Mouse (Mus musculus) G1E (cell line): ENCODE results near the gene Foxo1. TPM values are rescaled to one million over a fixed set of nuclear protein-coding genes. Genes with fewer than 3 reads are reported as not detected.

Experiments used
- ATAC-seq: 2 replicates; pipeline ENCODE4 v1.8.0; 2016; ENCODE audit warnings: mild to moderate bottlenecking; ENCODE audit not compliant: insufficient number of reproducible peaks, poor library complexity, low FRiP score, severe bottlenecking; ENCODE audit errors: extremely low read depth
- DNase-seq: peaks from one replicate; pipeline ENCODE4 v3.0.0; 2012; ENCODE audit warnings: low spot score
- H3K27me3 ChIP-seq: 2 replicates; pipeline ENCODE4 v1.6.1; 2012; ENCODE audit warnings: mild to moderate bottlenecking, low read length, inconsistent platforms; ENCODE audit not compliant: insufficient read depth
- H3K36me3 ChIP-seq: replicated peaks from 2 replicates; pipeline ENCODE3; 2012; ENCODE audit warnings: mild to moderate bottlenecking, inconsistent platforms
- H3K4me1 ChIP-seq: 2 replicates; pipeline ENCODE4 v1.6.1; 2012; ENCODE audit warnings: low read depth, low read length, inconsistent platforms, mixed read lengths; ENCODE audit not compliant: insufficient read depth
- H3K4me3 ChIP-seq: 2 replicates; pipeline ENCODE4 v1.5.1; 2012; ENCODE audit warnings: low read depth, mild to moderate bottlenecking, inconsistent platforms, low read length, moderate library complexity, mixed read lengths
- H3K9me3 ChIP-seq: replicated peaks from 2 replicates; pipeline ENCODE4 v1.6.1; 2012; ENCODE audit warnings: inconsistent platforms
- CTCF ChIP-seq: IDR thresholded peaks from 2 replicates; pipeline ENCODE4 v1.5.1; 2012; ENCODE audit warnings: low read depth, low read length, inconsistent platforms, mixed read lengths
- GATA1 ChIP-seq: IDR thresholded peaks from 2 replicates; pipeline ENCODE4 v1.6.1; 2012; ENCODE audit warnings: borderline replicate concordance, low read length, inconsistent platforms, mixed read lengths
- GATA2 ChIP-seq: IDR thresholded peaks from 2 replicates; pipeline ENCODE4 v1.6.1; 2012; ENCODE audit warnings: low read depth, low read length, inconsistent platforms, borderline replicate concordance
- POLR2AphosphoS5 ChIP-seq: IDR thresholded peaks from 2 replicates; pipeline ENCODE4 v1.6.1; 2012; ENCODE audit warnings: low read depth, low read length, inconsistent platforms; ENCODE audit not compliant: insufficient replicate concordance
- TAL1 ChIP-seq: conservative IDR thresholded peaks from 2 replicates; pipeline ENCODE4 v1.6.1; 2012; ENCODE audit warnings: low read depth, low read length, inconsistent platforms, mixed read lengths
- polyA plus RNA-seq: library from polyadenylated mRNA; stranded (reverse); fragments of >175 nt; gene quantifications from 2 replicates; pipeline ENCODE4 v1.2.3, GENCODE M21; 2012
- total RNA-seq, 2 experiments: library from RNA; stranded (forward) in 1 of 2; stranded (reverse) in 1 of 2; fragments of 200-1000 nt in 1 of 2; fragments of >200 nt in 1 of 2; fragmentation: Nextera tagmentation in 1 of 2; gene quantifications; 2 replicates each; pipeline ENCODE4 v1.2.3; 2014 to 2017

Gene Foxo1
- total and polyA plus RNA-seq, 3 experiments, result 0.11 TPM; not detected in 2

DNA sequence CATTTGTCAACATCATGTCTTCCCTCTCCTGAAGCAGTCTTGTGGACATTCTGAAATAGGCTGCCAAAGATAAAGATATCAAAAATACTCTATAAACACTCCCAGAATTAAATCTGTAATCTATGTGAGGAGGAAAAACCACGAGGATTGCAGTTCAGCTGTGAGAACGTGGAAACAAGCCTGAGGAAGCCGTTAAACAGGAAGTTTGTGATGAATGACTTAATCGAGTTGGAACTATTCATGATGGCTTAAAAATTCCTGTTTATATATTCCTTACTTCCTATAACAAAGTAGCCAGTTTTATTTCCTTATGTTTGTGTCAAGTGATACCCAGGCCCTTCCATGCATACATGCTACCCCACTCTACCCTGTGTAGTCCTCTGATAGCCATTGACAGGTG is 70.6 kb downstream of the Foxo1 start:
- no peak overlapping the region for H3K4me3 ChIP-seq
- ATAC-seq, result no peak
- TF ChIP-seq CTCF (no peak), POLR2AphosphoS5 (no peak), GATA2 (no peak), TAL1 (no peak), GATA1 (no peak)
- no peaks in the 10 kb centered on the region for H3K36me3 ChIP-seq
- peaks cover 54% of the 10 kb centered on the region for H3K9me3 ChIP-seq
- no peak for DNase-seq
- H3K4me1 ChIP-seq, result no peaks in the 10 kb centered on the region
- no peaks in the 10 kb centered on the region for H3K27me3 ChIP-seq

DNA sequence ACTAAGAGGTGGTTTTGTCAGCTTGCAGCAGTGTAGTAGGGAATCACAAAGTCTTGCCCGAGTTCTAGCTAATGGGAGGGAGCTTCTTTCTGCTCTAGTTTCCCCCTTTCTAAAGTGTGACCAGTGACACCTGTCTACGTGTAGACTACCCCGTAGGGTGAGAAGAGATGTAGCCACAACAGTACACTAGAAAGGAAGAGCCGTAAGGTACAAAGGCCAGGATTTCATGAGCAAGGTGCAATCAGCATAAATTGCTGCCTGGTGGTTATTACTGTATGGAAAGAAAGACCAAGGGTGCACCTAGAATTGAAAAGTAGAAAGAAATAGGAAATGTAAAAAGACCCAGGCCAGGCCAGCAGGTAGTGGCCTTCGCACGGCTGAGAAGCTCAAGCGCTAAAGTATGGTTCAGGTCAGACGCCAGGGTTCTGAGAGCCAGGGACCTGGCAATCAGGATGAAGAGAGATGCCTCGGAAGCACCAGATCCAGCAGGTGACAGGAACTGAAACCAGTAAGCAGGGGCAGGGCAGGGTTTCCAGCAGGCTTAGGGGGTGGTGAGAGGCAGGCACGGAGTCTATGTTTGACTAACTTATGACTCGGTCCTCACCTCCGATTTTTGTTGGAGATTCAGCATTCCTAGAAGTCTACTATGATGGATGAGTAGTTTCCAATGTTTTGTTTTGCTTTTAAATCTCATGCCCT is 72.3 kb downstream of the Foxo1 start:
- DNase-seq (no peak), ATAC-seq (no peak)
- Histone ChIP-seq H3K36me3 (no peaks in the 10 kb centered on the region), H3K4me1 (no peaks in the 10 kb centered on the region), H3K4me3 (no peak overlapping the region), H3K9me3 (peaks cover 56% of the 10 kb centered on the region), H3K27me3 (no peaks in the 10 kb centered on the region)
- TF ChIP-seq POLR2AphosphoS5, result no peak
- no peak for TF ChIP-seq GATA2
- TF ChIP-seq CTCF, result no peak
- no peak for TF ChIP-seq TAL1
- no peak for TF ChIP-seq GATA1

DNA sequence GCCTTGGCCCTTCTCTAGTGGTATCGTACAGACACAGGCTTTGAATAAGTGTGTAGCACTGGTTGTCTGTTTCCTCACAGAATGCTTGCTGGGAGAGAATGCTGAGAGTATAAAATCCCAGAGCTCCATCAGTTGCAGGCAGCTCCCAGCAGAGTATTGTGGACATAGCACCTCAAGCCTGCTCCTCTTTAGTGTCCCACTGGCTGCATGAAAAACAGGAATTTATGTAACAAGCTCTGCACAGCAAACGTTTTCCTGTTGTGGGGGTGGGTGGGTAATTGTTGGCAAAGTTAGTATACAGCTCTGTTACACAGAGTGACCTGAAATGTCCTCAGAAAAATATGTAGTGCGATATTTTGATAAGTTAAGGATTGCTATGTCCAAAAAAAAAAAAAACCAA is 74.1 kb downstream of the Foxo1 start:
- no peak for ATAC-seq
- Histone ChIP-seq H3K9me3 (peaks cover 52% of the 10 kb centered on the region), H3K4me3 (no peak overlapping the region), H3K4me1 (no peaks in the 10 kb centered on the region), H3K27me3 (no peaks in the 10 kb centered on the region), H3K36me3 (no peaks in the 10 kb centered on the region)
- no peak for TF ChIP-seq GATA2
- TF ChIP-seq GATA1, result no peak
- TF ChIP-seq POLR2AphosphoS5, result no peak
- no peak for TF ChIP-seq TAL1
- no peak for TF ChIP-seq CTCF
- DNase-seq, result no peak

DNA sequence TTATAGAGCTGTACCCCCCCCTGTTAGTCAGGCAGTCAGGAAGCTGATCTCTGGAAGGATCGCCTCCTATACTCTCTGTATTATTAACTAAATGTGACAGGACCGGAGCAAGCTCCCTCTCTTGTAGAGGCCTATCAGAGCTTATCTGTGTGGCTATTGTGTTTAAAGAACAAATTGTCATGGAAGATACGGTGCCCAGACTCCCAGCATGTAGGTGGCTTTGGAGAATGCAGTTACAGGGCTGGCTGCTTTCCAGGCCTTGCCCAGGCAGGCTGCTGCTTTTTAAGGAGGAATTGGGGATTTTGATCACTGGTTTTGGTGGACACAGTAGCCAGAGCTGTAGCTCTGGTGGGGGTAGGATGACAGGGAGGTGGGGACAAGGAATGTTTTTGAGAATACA is 74.7 kb downstream of the Foxo1 start:
- Histone ChIP-seq H3K4me1 (no peaks in the 10 kb centered on the region), H3K9me3 (peaks cover 48% of the 10 kb centered on the region), H3K27me3 (no peaks in the 10 kb centered on the region), H3K4me3 (no peak overlapping the region), H3K36me3 (no peaks in the 10 kb centered on the region)
- TF ChIP-seq CTCF (no peak), POLR2AphosphoS5 (no peak), GATA2 (no peak), TAL1 (no peak), GATA1 (no peak)
- ATAC-seq (no peak), DNase-seq (no peak)

DNA sequence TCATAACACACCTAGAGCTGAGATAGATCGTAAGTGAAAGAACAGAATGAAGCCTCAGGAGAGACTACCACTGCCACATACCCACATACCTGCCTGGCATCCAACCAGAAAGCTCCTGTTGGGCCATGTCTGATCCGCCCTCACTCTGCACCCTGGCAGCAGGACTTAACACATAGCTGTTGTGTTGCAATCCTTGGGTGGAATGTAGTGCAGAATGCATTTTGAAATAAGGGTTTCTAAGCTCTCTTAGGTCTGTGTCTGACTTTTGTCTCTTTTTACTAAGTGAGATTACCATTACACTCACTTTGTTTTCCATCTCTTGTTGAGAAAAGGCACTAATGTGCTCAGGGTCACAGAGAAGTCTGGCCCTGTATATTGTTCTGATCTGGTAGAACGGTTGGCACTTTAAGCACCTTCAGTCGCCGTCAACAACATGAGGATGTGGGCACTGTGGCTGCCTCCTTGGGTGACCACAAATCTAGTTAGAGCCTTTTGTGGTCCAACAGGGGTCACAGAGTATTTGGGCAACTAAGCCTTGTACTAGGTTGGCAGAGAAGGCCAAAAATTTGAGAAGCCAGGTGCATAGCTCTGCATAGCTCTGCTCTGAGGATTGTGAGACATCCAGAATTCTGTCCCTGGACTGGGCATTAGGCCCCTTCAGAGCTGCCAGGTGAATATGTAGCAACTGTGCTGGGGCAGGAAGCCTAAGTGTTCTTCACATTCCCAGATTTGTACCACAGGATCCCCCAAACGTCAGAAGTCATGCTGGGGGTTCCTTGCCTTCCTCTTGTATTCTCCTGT is 75.3 kb downstream of the Foxo1 start:
- ATAC-seq (no peak), DNase-seq (no peak)
- Histone ChIP-seq H3K9me3 (peaks cover 49% of the 10 kb centered on the region), H3K4me1 (no peaks in the 10 kb centered on the region), H3K36me3 (no peaks in the 10 kb centered on the region), H3K4me3 (no peak overlapping the region), H3K27me3 (no peaks in the 10 kb centered on the region)
- TF ChIP-seq GATA1 (no peak), POLR2AphosphoS5 (no peak), CTCF (no peak), TAL1 (no peak), GATA2 (no peak)

DNA sequence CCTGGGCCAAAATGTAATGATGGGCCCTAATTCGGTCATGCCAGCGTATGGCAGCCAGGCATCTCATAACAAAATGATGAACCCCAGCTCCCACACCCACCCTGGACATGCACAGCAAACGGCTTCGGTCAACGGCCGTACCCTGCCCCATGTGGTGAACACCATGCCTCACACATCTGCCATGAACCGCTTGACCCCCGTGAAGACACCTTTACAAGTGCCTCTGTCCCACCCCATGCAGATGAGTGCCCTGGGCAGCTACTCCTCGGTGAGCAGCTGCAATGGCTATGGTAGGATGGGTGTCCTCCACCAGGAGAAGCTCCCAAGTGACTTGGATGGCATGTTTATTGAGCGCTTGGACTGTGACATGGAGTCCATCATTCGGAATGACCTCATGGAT is 77.7 kb downstream of the Foxo1 start:
- ATAC-seq, result no peak
- peaks cover 45% of the 10 kb centered on the region for H3K9me3 ChIP-seq
- no peaks in the 10 kb centered on the region for H3K4me1 ChIP-seq
- TF ChIP-seq CTCF (no peak), POLR2AphosphoS5 (no peak), TAL1 (no peak), GATA1 (no peak), GATA2 (no peak)
- H3K27me3 ChIP-seq, result no peaks in the 10 kb centered on the region
- H3K4me3 ChIP-seq, result no peak overlapping the region
- H3K36me3 ChIP-seq, result no peaks in the 10 kb centered on the region
- no peak for DNase-seq
